Mouse (Mus musculus) testis, adult 2 months (tissue): ENCODE measurements around the gene Dhh.
A peak's percentile ranks its signal among the peaks of the same experiment; 100 is the strongest.

ENCODE experiments used
- CTCF ChIP-seq: fragments of 200-500 bp; IDR thresholded peaks from 2 replicates; pipeline ENCODE4 v1.5.1; 2012; ENCODE audit warnings: low read depth, mild to moderate bottlenecking, inconsistent platforms, low read length, moderate library complexity; ENCODE audit not compliant: control insufficient read depth, insufficient read depth, insufficient replicate concordance
- POLR2A ChIP-seq: fragments of 200-500 bp; IDR thresholded peaks from 2 replicates; pipeline ENCODE4 v1.6.1; 2012; ENCODE audit warnings: low read depth, mild to moderate bottlenecking, inconsistent platforms, low read length, moderate library complexity; ENCODE audit not compliant: control insufficient read depth

DNA sequence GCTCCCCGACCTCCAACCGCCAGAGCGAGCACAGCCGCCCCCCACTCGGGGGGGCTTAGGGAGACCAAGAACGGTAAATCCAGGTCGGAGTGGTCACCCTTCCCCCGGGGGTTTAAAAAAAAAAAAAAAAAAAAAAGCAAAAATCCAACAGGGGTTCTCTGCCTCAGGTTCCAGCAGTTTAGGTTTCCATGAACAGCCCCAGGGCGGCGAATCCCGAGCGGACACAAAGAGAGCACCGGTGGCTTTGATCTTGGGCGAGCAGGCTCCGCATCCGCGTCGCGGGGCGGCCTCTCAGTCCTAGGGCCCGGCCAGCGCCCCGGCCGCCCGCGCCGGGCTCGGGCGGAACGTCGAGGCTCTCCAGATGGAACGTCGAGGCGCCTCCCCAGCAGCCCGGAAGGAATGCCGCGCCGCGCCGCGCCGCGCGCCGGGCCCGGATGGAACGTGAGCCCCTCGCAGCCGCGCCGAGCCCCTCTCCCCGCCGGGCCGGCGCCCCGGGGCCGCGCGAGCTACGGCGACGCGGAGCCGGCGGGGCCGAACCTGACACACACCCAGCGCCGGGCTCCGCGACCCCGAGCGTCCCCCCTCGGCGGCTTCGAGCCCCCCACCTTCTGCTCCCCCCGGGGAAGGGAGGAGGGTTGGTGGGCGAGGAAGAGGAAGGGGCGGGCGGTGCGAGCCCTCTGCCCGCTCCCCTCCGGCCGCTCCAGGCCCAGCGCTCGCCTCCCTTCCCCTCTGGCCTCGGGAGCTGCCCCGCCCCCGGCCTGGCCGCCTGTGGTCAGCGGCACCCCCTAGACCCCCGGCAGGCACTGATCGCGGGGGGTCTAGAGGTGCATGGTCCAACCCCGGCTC lies 27.0 kb downstream of the Dhh start, which contains the start of gene Kmt2d:
- TF ChIP-seq CTCF (no peak), POLR2A (0 out of 2 replicates have a peak, but pooled peaks have one; percentile 12)
